Mouse (Mus musculus): ENCODE results near the gene Cox14. TPM values are rescaled to one million over a fixed set of nuclear protein-coding genes. Genes with fewer than 3 reads are reported as not detected.

Gene Cox14
- polyA plus RNA-seq (2012; ENCODE audit: low replicate concordance): 26.9 and 33.0 TPM in 2 replicates

GRCm38 (mm10) chr15:99725341-99726155 lies at the start of gene Cox14:
Gene Cox14 (plus strand): TSS chr15:99725618.

GRCm38 (mm10) chr15:99701999-99702900 lies 23.2 kb upstream of the Cox14 start, which contains the start of gene Smarcd1:
Gene Smarcd1 (plus strand): TSS chr15:99702129.

DNA sequence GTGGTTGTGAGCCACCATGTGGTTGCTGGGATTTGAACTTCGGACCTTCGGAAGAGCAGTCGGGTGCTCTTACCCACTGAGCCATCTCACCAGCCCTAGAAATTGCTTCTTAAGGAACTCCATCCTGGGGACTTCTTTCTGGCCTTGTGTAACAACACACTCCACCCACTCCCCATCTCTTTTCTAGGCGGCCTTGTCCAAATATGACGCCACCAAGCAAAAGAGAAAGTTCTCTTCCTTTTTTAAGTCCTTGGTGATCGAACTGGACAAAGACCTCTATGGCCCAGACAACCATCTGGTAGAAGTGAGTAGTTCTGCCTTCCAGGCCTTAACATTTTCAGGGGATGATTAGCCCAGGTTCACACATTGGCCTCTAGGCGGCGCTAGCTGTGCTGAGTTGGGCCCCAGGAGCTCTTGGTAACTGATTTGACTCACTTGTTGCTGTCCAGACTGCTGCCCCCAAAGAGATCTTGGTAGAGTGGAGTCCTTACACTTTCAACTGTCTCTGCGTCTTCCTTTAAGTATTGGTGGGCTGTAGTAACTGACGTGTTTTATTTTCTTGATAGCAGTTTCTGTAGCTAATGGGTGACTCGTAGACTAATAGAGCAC lies 19.9 kb upstream of the Cox14 start, which contains the start of gene Gm17349:
Gm17349 (minus strand) TSS at position 51 of the 609 bp plus-strand sequence.

DNA sequence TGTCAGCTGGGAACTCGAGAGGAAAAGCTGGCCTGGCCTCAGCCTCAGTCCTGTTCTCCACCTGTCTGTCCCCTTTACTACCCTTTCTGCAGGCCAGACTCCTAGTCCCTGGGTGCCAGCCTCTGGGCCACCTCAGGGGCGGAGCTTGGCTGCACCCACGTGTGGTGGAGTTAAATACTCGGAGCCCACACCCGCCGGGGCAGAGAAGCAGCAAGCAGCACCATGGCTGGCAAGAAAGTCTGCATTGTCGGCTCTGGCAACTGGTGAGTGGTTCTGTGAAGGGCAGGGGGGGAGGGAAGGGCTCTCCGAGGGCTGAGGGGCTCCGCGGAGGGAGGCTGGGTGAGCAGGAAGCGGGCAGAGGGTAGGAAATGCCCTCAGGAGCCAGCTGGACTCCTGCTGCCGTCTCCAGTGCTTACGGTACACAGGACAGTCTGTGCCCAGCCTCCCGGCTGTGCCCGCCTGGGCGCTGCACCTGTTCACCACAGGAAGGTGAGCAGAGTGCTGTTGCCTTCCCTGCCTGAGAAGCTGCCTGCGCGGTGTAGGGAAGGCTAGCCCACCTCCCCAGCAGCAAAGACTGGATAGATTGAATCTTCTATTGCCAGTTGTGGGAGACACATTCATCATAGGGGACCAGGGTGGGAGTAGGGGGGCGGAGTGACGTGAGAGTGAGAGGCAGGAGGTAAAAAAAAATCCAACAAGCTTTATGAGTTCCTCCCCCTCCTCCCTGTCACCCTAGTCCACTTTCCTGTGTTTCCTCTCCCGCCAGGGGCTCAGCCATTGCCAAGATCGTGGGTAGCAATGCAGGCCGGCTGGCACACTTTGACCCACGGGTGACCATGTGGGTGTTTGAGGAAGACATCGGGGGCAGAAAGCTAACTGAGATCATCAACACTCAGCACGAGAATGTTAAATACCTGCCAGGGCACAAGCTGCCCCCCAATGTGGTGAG lies 7.8 kb upstream of the Cox14 start, which contains the start of gene Gpd1:
Gpd1 (plus strand) TSS at position 130 of the 949 bp plus-strand sequence.

DNA sequence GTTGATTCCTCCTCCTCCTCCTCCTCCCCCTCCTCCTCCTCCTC lies 47.3 kb downstream of the Cox14 start, which contains the start of gene Cers5:
Cers5 (minus strand) TSS at position 5 of the 44 bp plus-strand sequence.

Other genes starting within 250 kb of the Cox14 start
- 0.01 TPM in 1 of 2 replicates, not detected in the other for gene Faim2, start 197.5 kb upstream of the Cox14 start, polyA plus RNA-seq (2012; ENCODE audit: low replicate concordance)
- gene Aqp2, start 146.6 kb upstream of the Cox14 start, polyA plus RNA-seq (2012; ENCODE audit: low replicate concordance): 0.17 TPM in 1 of 2 replicates, not detected in the other
- not detected in 2 replicates for gene Aqp5, start 134.8 kb upstream of the Cox14 start, polyA plus RNA-seq (2012; ENCODE audit: low replicate concordance)
- gene Aqp6, start 124.2 kb upstream of the Cox14 start, polyA plus RNA-seq (2012; ENCODE audit: low replicate concordance): not detected in 2 replicates
- 3.3 and 14.9 TPM in 2 replicates for gene Racgap1, start 74.0 kb upstream of the Cox14 start, polyA plus RNA-seq (2012; ENCODE audit: low replicate concordance)
- not detected in 2 replicates for gene Asic1, start 55.2 kb upstream of the Cox14 start, polyA plus RNA-seq (2012; ENCODE audit: low replicate concordance)
- 27.7 and 29.8 TPM in 2 replicates for gene Smarcd1, start 23.5 kb upstream of the Cox14 start, polyA plus RNA-seq (2012; ENCODE audit: low replicate concordance)
- gene Gm17349, start 20.1 kb upstream of the Cox14 start, polyA plus RNA-seq (2012; ENCODE audit: low replicate concordance): 10.0 and 21.9 TPM in 2 replicates
- 8.1 and 8.8 TPM in 2 replicates for gene Gpd1, start 8.1 kb upstream of the Cox14 start, polyA plus RNA-seq (2012; ENCODE audit: low replicate concordance)
- 1.6 and 2.9 TPM in 2 replicates for gene Cers5, start 47.3 kb downstream of the Cox14 start, polyA plus RNA-seq (2012; ENCODE audit: low replicate concordance)
- 1.0 and 2.6 TPM in 2 replicates for gene Lima1, start 149.8 kb downstream of the Cox14 start, polyA plus RNA-seq (2012; ENCODE audit: low replicate concordance)
- gene Fam186a, start 241.4 kb downstream of the Cox14 start, polyA plus RNA-seq (2012; ENCODE audit: low replicate concordance): not detected in 2 replicates
- 7.9 and 12.0 TPM in 2 replicates for gene Larp4, start 244.4 kb downstream of the Cox14 start, polyA plus RNA-seq (2012; ENCODE audit: low replicate concordance)